Mouse (Mus musculus): ENCODE data around the gene Usp37.

DNA sequence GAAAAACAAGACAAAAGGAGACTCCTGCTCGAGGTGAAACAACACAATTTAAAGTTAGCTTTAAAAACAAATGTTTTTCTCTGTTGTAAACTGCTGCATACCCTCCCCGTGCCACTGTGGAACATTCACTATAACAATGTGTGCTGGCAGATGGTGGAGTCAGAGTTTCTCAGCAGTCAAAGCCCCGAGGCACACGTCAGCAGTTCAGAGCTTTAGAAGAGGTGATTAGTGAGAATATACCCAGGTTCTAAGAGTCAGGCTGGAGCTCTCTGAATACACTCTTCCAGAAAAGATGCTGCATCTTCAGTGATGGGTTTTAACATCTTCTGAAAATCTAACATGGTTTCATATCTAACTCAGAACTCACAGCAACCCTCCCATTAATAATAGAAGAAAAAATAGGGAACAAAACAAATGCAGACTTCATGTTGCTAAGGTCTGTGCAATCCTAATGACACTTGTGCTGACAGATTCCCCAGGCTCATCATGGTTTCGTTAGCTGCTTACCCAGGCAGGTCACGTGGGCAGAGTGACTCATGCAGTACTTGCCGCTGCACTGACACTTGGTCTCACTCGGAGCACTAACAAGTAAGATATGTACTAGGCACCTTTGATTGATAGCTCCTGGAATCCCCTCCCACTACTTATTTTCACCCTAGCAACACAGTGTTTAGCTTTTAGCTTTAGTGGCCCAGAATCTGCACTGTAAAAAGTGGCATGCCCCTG lies 106.2 kb downstream of the Usp37 start:
- no peak for TF ChIP-seq CTCF (IDR thresholded peaks at IDR 0.05; ENCODE audit: low read depth)
- TF ChIP-seq EP300 (optimal IDR thresholded peaks at IDR 0.05): no peak

All from stomach, postnatal 0 days (tissue).